In the genomic region with DNA sequence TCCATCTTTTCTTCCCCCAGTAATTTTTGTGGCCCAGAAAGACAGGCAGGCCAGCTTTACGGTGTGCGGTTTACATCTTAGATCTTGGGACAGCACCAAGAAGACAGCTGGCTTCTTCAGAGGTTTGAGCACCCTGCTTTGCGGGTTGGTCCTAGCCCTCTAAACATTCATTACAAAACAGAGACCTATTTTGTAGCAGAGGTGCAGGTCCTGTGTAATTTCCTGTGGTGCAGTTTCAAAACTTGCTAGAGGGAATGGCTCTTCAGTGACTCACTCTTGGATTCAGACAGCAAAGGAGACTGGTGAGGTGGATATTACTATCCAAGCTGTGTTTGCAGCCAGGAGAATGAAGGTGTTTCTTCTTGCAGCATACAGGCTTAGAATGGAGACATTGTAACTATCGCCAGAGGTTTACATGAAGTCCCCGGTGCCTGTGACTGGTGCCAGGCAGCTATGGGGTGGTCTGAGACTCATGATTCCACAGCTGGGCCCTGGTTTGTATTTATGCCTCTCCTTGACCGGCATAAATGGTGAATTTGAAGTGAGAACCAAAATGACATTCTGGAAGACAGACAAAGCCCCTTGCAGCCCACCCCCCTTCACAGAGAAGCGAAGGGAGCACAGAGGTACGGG, we compare ENCODE assay signal across 9 mouse cellular contexts. TPM values are rescaled to one million over a fixed set of nuclear protein-coding genes. Genes with fewer than 3 reads are reported as not detected.
A peak's percentile ranks its signal among the peaks of the same experiment; 100 is the strongest.
DNase-seq lines count a peak whose midpoint lies in the region; ATAC-seq lines count a peak whose summit lies in the region.
"Had no signal": no experiment of that assay in that cellular context is flagged by ENCODE, and none has a peak within 500 bp of the region (broad histone marks: within the 10 kb centered on the region; RNA-seq: fewer than 3 reads in every experiment).

No protein-coding gene starts in this region.

- H3K27me3 ChIP-seq in liver, embryonic 12.5 days (replicated peaks), result peaks cover 9% of the 10 kb centered on the region; the same call in 1 of the 2 replicates
- no peaks in the 10 kb centered on the region for H3K27me3 ChIP-seq in liver, embryonic 11.5 days (replicated peaks; ENCODE audit: control insufficient read depth, insufficient read depth, low read length)
- H3K27me3 ChIP-seq in stomach, embryonic 14.5 days (ENCODE audit: control insufficient read depth, insufficient read depth, low read length), result no peaks in the 10 kb centered on the region
- no peaks in the 10 kb centered on the region for H3K27me3 ChIP-seq in neural tube, embryonic 15.5 days (replicated peaks)

- no peak overlapping the region for H3K9ac ChIP-seq in liver, embryonic 12.5 days
- H3K9ac ChIP-seq in liver, embryonic 11.5 days (ENCODE audit: low read depth, low read length), result no peak overlapping the region
- H3K9ac ChIP-seq in stomach, embryonic 14.5 days (replicated peaks; ENCODE audit: low read depth, low read length), result no peak overlapping the region
- no peak overlapping the region for H3K9ac ChIP-seq in neural tube, embryonic 15.5 days (replicated peaks)

- no peaks in the 10 kb centered on the region for H3K36me3 ChIP-seq in liver, embryonic 12.5 days
- no peaks in the 10 kb centered on the region for H3K36me3 ChIP-seq in liver, embryonic 11.5 days (ENCODE audit: control insufficient read depth, insufficient read depth, low read length)
- no peaks in the 10 kb centered on the region for H3K36me3 ChIP-seq in stomach, embryonic 14.5 days (ENCODE audit: control insufficient read depth, insufficient read depth, low read length)
- no peaks in the 10 kb centered on the region for H3K36me3 ChIP-seq in neural tube, embryonic 15.5 days

- H3K4me3 ChIP-seq in liver, embryonic 12.5 days, result no peak overlapping the region
- no peak overlapping the region for H3K4me3 ChIP-seq in liver, embryonic 11.5 days (ENCODE audit: low read depth, low read length)
- H3K4me3 ChIP-seq in stomach, embryonic 14.5 days (ENCODE audit: low read depth, low read length), result no peak overlapping the region
- H3K4me3 ChIP-seq in neural tube, embryonic 15.5 days (replicated peaks), result no peak overlapping the region

- WGBS in liver, embryonic 12.5 days (ENCODE audit: insufficient replicate concordance), result 72% methylated on average over 8 of the region's 8 CpGs
- WGBS in liver, embryonic 11.5 days, result 86% methylated on average over 8 of the region's 8 CpGs
- WGBS in stomach, embryonic 14.5 days, result 77% methylated on average over 8 of the region's 8 CpGs
- 89% methylated on average over 8 of the region's 8 CpGs for WGBS in neural tube, embryonic 15.5 days

- H3K4me2 ChIP-seq in liver, embryonic 12.5 days, result no peak overlapping the region
- no peak overlapping the region for H3K4me2 ChIP-seq in liver, embryonic 11.5 days
- H3K4me2 ChIP-seq in stomach, embryonic 14.5 days (replicated peaks; ENCODE audit: low read depth, low read length), result no peak overlapping the region
- H3K4me2 ChIP-seq in neural tube, embryonic 15.5 days, result no peak overlapping the region

- 0 out of 2 replicates have a peak overlapping the region, but pooled peaks have one; percentile 23 for H3K27ac ChIP-seq in liver, embryonic 12.5 days
- H3K27ac ChIP-seq in liver, embryonic 11.5 days (ENCODE audit: low read depth, low read length), result no peak overlapping the region
- H3K27ac ChIP-seq in stomach, embryonic 14.5 days (ENCODE audit: low read length), result peak overlapping the region; percentile 59
- H3K27ac ChIP-seq in neural tube, embryonic 15.5 days (replicated peaks), result no peak overlapping the region

- no peak for DNase-seq in liver, embryonic 11.5 days (ENCODE audit: low spot score)
- DNase-seq in T-cell, adult 2 months (ENCODE audit: low spot score), result peak; percentile 20
- DNase-seq in layer of hippocampus, adult 9-10 months (ENCODE audit: low spot score), result no peak
- no peak for DNase-seq in layer of hippocampus, postnatal 36 days
- DNase-seq: cerebellum, postnatal 25 days had no signal

- peaks cover 22% of the 10 kb centered on the region for H3K4me1 ChIP-seq in liver, embryonic 12.5 days
- peaks cover 11% of the 10 kb centered on the region for H3K4me1 ChIP-seq in liver, embryonic 11.5 days (replicated peaks; ENCODE audit: control insufficient read depth, insufficient read depth, low read length)
- H3K4me1 ChIP-seq in stomach, embryonic 14.5 days (ENCODE audit: control insufficient read depth, insufficient read depth, low read length), result peaks cover 18% of the 10 kb centered on the region
- peaks cover 10% of the 10 kb centered on the region for H3K4me1 ChIP-seq in neural tube, embryonic 15.5 days

- H3K9me3 ChIP-seq in liver, embryonic 12.5 days (replicated peaks), result no peaks in the 10 kb centered on the region
- H3K9me3 ChIP-seq in liver, embryonic 11.5 days (ENCODE audit: control insufficient read depth, low read length), result no peaks in the 10 kb centered on the region
- H3K9me3 ChIP-seq in stomach, embryonic 14.5 days (ENCODE audit: control insufficient read depth, low read depth, low read length), result no peaks in the 10 kb centered on the region
- H3K9me3 ChIP-seq in neural tube, embryonic 15.5 days (replicated peaks), result no peaks in the 10 kb centered on the region

- ATAC-seq in liver, embryonic 12.5 days, result no peak
- no peak for ATAC-seq in liver, embryonic 11.5 days (replicated peaks; ENCODE audit: low FRiP score)
- ATAC-seq in inflammation-experienced regulatory T-cells, adult 6 months, result peak; percentile 47
- ATAC-seq in stomach, embryonic 14.5 days (ENCODE audit: insufficient number of reproducible peaks, insufficient read depth, low FRiP score, low read depth), result no peak
- no peak for ATAC-seq in neural tube, embryonic 15.5 days (ENCODE audit: low FRiP score)

RNA-seq across cellular contexts. Expression of gene Phlda1, which starts 10.8 kb away (rescaled TPM):
- 6.5 and 7.4 TPM in 2 replicates for polyA plus RNA-seq in liver, embryonic 12.5 days (2016; fragmentation: Nextera tagmentation; extraction: Ambion mirVana)
- 15.8 and 16.1 TPM in 2 replicates for polyA plus RNA-seq in liver, embryonic 11.5 days (2014; fragmentation: Nextera tagmentation; extraction: Ambion mirVana)
- polyA plus RNA-seq in inflammation-experienced regulatory T-cells, adult 6 months (2017; shearing (Covaris generic)), result 1 to 10 TPM; 6.4 to 8.0 (median 6.8) TPM
- 56.3 and 60.2 TPM in 2 replicates for polyA plus RNA-seq in stomach, embryonic 14.5 days (2014; fragmentation: Nextera tagmentation; extraction: Ambion mirVana)
- total RNA-seq in layer of hippocampus, postnatal 36 days (2021), result 10 to 100 TPM; 18.1 to 19.1 TPM
- 67.4 and 69.7 TPM in 2 replicates for polyA plus RNA-seq in neural tube, embryonic 15.5 days (2015; fragmentation: Nextera tagmentation; extraction: Ambion mirVana)

RNA-seq across cellular contexts. Expression of gene Nap1l1, which starts 43.9 kb away (rescaled TPM):
- 174 and 178 TPM in 2 replicates for polyA plus RNA-seq in liver, embryonic 12.5 days (2016; fragmentation: Nextera tagmentation; extraction: Ambion mirVana)
- polyA plus RNA-seq in liver, embryonic 11.5 days (2014; fragmentation: Nextera tagmentation; extraction: Ambion mirVana), result 313 and 324 TPM in 2 replicates
- 100 to 1,000 TPM; 122 to 256 (median 122) TPM for polyA plus RNA-seq in inflammation-experienced regulatory T-cells, adult 6 months (2017; shearing (Covaris generic))
- 272 and 277 TPM in 2 replicates for polyA plus RNA-seq in stomach, embryonic 14.5 days (2014; fragmentation: Nextera tagmentation; extraction: Ambion mirVana)
- 100 to 1,000 TPM; 156 to 179 TPM for total RNA-seq in layer of hippocampus, postnatal 36 days (2021)
- 162 and 180 TPM in 2 replicates for polyA plus RNA-seq in neural tube, embryonic 15.5 days (2015; fragmentation: Nextera tagmentation; extraction: Ambion mirVana)

Comparison
In these comparisons a context has a peak if more than half of its experiments do, and no peak if none do; other contexts are left out.
1. H3K27ac ChIP-seq: peak in liver, embryonic 12.5 days (single experiment) and stomach, embryonic 14.5 days (single experiment); none in liver, embryonic 11.5 days (single experiment) and neural tube, embryonic 15.5 days (single experiment).